Mouse (Mus musculus) limb, embryonic 15.5 days (tissue): ENCODE results near the gene Slc25a33. TPM values are rescaled to one million over a fixed set of nuclear protein-coding genes. Genes with fewer than 3 reads are reported as not detected.
"Not testable (repeated sequence)": the region's sequence is repeated elsewhere in the genome, so short reads cannot be mapped to it uniquely, and the experiment has no call there.

Experiments
- ATAC-seq: fragments of 200-750 bp; cut with Nextera tagmentation; 2 replicates; pipeline ENCODE4 v1.8.0; 2017; ENCODE audit warnings: low read depth, moderate TSS enrichment; ENCODE audit not compliant: insufficient number of reproducible peaks, low FRiP score, low TSS enrichment
- H3K27ac ChIP-seq: fragments of 300-500 bp; sonication (generic); 2 replicates; pipeline ENCODE4 v1.5.1; 2015; ENCODE audit warnings: moderate library complexity, mild to moderate bottlenecking, inconsistent platforms
- H3K27me3 ChIP-seq: fragments of 300-500 bp; sonication (generic); 2 replicates; pipeline ENCODE4 v1.6.1; 2015; ENCODE audit warnings: inconsistent platforms
- H3K36me3 ChIP-seq: fragments of 300-500 bp; sonication (generic); 2 replicates; pipeline ENCODE4 v1.6.1; 2015; ENCODE audit warnings: inconsistent platforms
- H3K4me1 ChIP-seq: fragments of 300-500 bp; sonication (generic); 2 replicates; pipeline ENCODE4 v1.6.1; 2015; ENCODE audit warnings: inconsistent platforms
- H3K4me2 ChIP-seq: fragments of 300-500 bp; sonication (generic); 2 replicates; pipeline ENCODE4 v1.6.1; 2015; ENCODE audit warnings: mild to moderate bottlenecking, inconsistent platforms
- H3K4me3 ChIP-seq: fragments of 300-500 bp; sonication (generic); 2 replicates; pipeline ENCODE4 v1.5.1; 2015; ENCODE audit warnings: mild to moderate bottlenecking, inconsistent platforms
- H3K9ac ChIP-seq: fragments of 300-500 bp; sonication (generic); 2 replicates; pipeline ENCODE4 v1.6.1; 2015; ENCODE audit warnings: inconsistent platforms
- H3K9me3 ChIP-seq: fragments of 300-500 bp; sonication (generic); 2 replicates; pipeline ENCODE4 v1.6.1; 2016; ENCODE audit warnings: inconsistent platforms
- WGBS: fragments of 180-500 bp; shearing (Covaris S2); methylation state at CpG from one replicate; pipeline ENCODE4 v1.1.7; 2015; 5-methylcytosine and 5-hydroxymethylcytosine counted together
- polyA plus RNA-seq: library from polyadenylated mRNA; unstranded; fragments of >200 nt; fragmentation: Nextera tagmentation; extraction: Ambion mirVana; gene quantifications from 2 replicates; pipeline ENCODE4 v1.2.1, GENCODE M21; 2015

Gene Slc25a33
- 7.9 and 9.4 TPM in 2 replicates for polyA plus RNA-seq

- Histone ChIP-seq H3K4me3 (peak within 1 kb of the TSS; percentile 69), H3K4me1 (peaks cover 19% of the 10 kb centered on the region), H3K9me3 (no peaks in the 10 kb centered on the region), H3K27ac (peak within 1 kb of the TSS; percentile 80), H3K36me3 (no peaks in the 10 kb centered on the region), H3K9ac (peak within 1 kb of the TSS; percentile 56), H3K27me3 (no peaks in the 10 kb centered on the region), H3K4me2 (peak within 1 kb of the TSS; percentile 99)
- WGBS = under 1% methylated on average over 51 of the region's 51 CpGs
- ATAC-seq = peak; percentile 96
Observed at GRCm38 (mm10) chr4:149774094-149774470, at the start of gene Slc25a33. Gene Slc25a33, minus strand, starts transcription at chr4:149774277.

GRCm38 (mm10) chr4:149822586-149823196 lies 48.6 kb upstream of the Slc25a33 start:
- no peak overlapping the region for H3K4me3 ChIP-seq
- 60% methylated on average over 7 of the region's 7 CpGs for WGBS
- peak overlapping the region; percentile 85 for H3K27ac ChIP-seq
- no peak for ATAC-seq
- peaks cover 27% of the 10 kb centered on the region for H3K4me1 ChIP-seq
- H3K4me2 ChIP-seq = no peak overlapping the region
- no peak overlapping the region for H3K9ac ChIP-seq
- no peaks in the 10 kb centered on the region for H3K27me3 ChIP-seq
- no peaks in the 10 kb centered on the region for H3K36me3 ChIP-seq
- H3K9me3 ChIP-seq = no peaks in the 10 kb centered on the region

- Histone ChIP-seq H3K36me3 (no peaks in the 10 kb centered on the region), H3K27me3 (no peaks in the 10 kb centered on the region), H3K4me2 (peak overlapping the region; percentile 6; the same call in 1 of the 2 replicates), H3K27ac (peak overlapping the region; percentile 85), H3K9me3 (no peaks in the 10 kb centered on the region), H3K4me3 (no peak overlapping the region), H3K9ac (no peak overlapping the region), H3K4me1 (peaks cover 27% of the 10 kb centered on the region)
- 16% methylated on average over 9 of the region's 9 CpGs for WGBS
- peak; percentile 67 for ATAC-seq
Observed at GRCm38 (mm10) chr4:149822126-149822525, 48.0 kb upstream of the Slc25a33 start.

GRCm38 (mm10) chr4:149820569-149820968 lies 46.5 kb upstream of the Slc25a33 start:
- peaks cover 27% of the 10 kb centered on the region for H3K4me1 ChIP-seq
- no peaks in the 10 kb centered on the region for H3K9me3 ChIP-seq
- no peaks in the 10 kb centered on the region for H3K27me3 ChIP-seq
- peak overlapping the region; percentile 3; the same call in 1 of the 2 replicates for H3K4me2 ChIP-seq
- 22% methylated on average over 6 of the region's 6 CpGs for WGBS
- no peak overlapping the region for H3K9ac ChIP-seq
- H3K4me3 ChIP-seq = no peak overlapping the region
- H3K36me3 ChIP-seq = no peaks in the 10 kb centered on the region
- peak; percentile 72 for ATAC-seq
- peak overlapping the region; percentile 54 for H3K27ac ChIP-seq

- no peak overlapping the region for H3K4me3 ChIP-seq
- 59% methylated on average over 3 of the region's 3 CpGs for WGBS
- ATAC-seq = no peak
- no peak overlapping the region for H3K9ac ChIP-seq
- no peaks in the 10 kb centered on the region for H3K9me3 ChIP-seq
- no peaks in the 10 kb centered on the region for H3K36me3 ChIP-seq
- H3K4me2 ChIP-seq = no peak overlapping the region
- H3K27ac ChIP-seq = no peak overlapping the region
- peaks cover 27% of the 10 kb centered on the region for H3K4me1 ChIP-seq
- no peaks in the 10 kb centered on the region for H3K27me3 ChIP-seq
Observed at GRCm38 (mm10) chr4:149819195-149819594, 45.1 kb upstream of the Slc25a33 start.

GRCm38 (mm10) chr4:149816598-149816997 lies 42.5 kb upstream of the Slc25a33 start:
- Histone ChIP-seq H3K27ac (no peak overlapping the region), H3K27me3 (no peaks in the 10 kb centered on the region), H3K36me3 (no peaks in the 10 kb centered on the region), H3K4me1 (peaks cover 24% of the 10 kb centered on the region), H3K4me2 (no peak overlapping the region), H3K4me3 (no peak overlapping the region), H3K9ac (no peak overlapping the region), H3K9me3 (no peaks in the 10 kb centered on the region)
- no peak for ATAC-seq
- 89% methylated on average over 9 of the region's 9 CpGs for WGBS

GRCm38 (mm10) chr4:149815586-149815985 lies 41.5 kb upstream of the Slc25a33 start:
- Histone ChIP-seq H3K36me3 (no peaks in the 10 kb centered on the region), H3K4me2 (no peak overlapping the region), H3K27ac (no peak overlapping the region), H3K4me1 (peaks cover 15% of the 10 kb centered on the region), H3K27me3 (peaks cover 1% of the 10 kb centered on the region), H3K9me3 (no peaks in the 10 kb centered on the region), H3K4me3 (no peak overlapping the region), H3K9ac (no peak overlapping the region)
- 87% methylated on average over 14 of the region's 14 CpGs for WGBS
- no peak for ATAC-seq

GRCm38 (mm10) chr4:149813409-149814184 lies 39.5 kb upstream of the Slc25a33 start:
- H3K4me3 ChIP-seq = no peak overlapping the region
- no peak for ATAC-seq
- peaks cover 12% of the 10 kb centered on the region for H3K4me1 ChIP-seq
- 55% methylated on average over 14 of the region's 14 CpGs for WGBS
- no peaks in the 10 kb centered on the region for H3K36me3 ChIP-seq
- H3K27ac ChIP-seq = no peak overlapping the region
- no peak overlapping the region for H3K9ac ChIP-seq
- H3K27me3 ChIP-seq = peaks cover 10% of the 10 kb centered on the region
- no peak overlapping the region for H3K4me2 ChIP-seq
- H3K9me3 ChIP-seq = no peaks in the 10 kb centered on the region

GRCm38 (mm10) chr4:149810372-149810771 lies 36.3 kb upstream of the Slc25a33 start:
- H3K4me2 ChIP-seq, H3K9ac ChIP-seq, H3K36me3 ChIP-seq, H3K4me3 ChIP-seq, H3K9me3 ChIP-seq, ATAC-seq, H3K27ac ChIP-seq: not testable (repeated sequence)
- Histone ChIP-seq H3K4me1 (peaks cover 20% of the 10 kb centered on the region), H3K27me3 (peaks cover 10% of the 10 kb centered on the region)

GRCm38 (mm10) chr4:149808584-149809227 lies 34.6 kb upstream of the Slc25a33 start:
- WGBS = 16% methylated on average over 11 of the region's 11 CpGs
- Histone ChIP-seq H3K27ac (no peak overlapping the region), H3K4me2 (no peak overlapping the region), H3K36me3 (no peaks in the 10 kb centered on the region), H3K9ac (no peak overlapping the region), H3K27me3 (peaks cover 10% of the 10 kb centered on the region), H3K4me3 (no peak overlapping the region), H3K9me3 (no peaks in the 10 kb centered on the region), H3K4me1 (peaks cover 17% of the 10 kb centered on the region)
- no peak for ATAC-seq

- H3K4me3 ChIP-seq = no peak overlapping the region
- H3K4me1 ChIP-seq = peaks cover 13% of the 10 kb centered on the region
- peaks cover 10% of the 10 kb centered on the region for H3K27me3 ChIP-seq
- H3K9me3 ChIP-seq = no peaks in the 10 kb centered on the region
- H3K4me2 ChIP-seq = no peak overlapping the region
- H3K27ac ChIP-seq = no peak overlapping the region
- no peak for ATAC-seq
- no peak overlapping the region for H3K9ac ChIP-seq
- H3K36me3 ChIP-seq = no peaks in the 10 kb centered on the region
- 26% methylated on average over 14 of the region's 14 CpGs for WGBS
Observed at GRCm38 (mm10) chr4:149808060-149808567, 34.0 kb upstream of the Slc25a33 start.
